ENCODE assay signal across 26 mouse cellular contexts in genomic region chr9:29262836-29263235, GRCm38 (mm10).
DNase-seq lines count a peak whose midpoint lies in the region; ATAC-seq and TF ChIP-seq lines count a peak whose summit lies in the region.
"Had no signal": no experiment of that assay in that cellular context is flagged by ENCODE, and none has a peak within 500 bp of the region (broad histone marks: within the 10 kb centered on the region; RNA-seq: fewer than 3 reads in every experiment).

No protein-coding gene starts in this region.

- H3K4me3 ChIP-seq in hindbrain, postnatal 0 days (ENCODE audit: low read length), result no peak overlapping the region
- H3K4me3 ChIP-seq in hindbrain, embryonic 14.5 days (replicated peaks; ENCODE audit: low read length), result no peak overlapping the region
- H3K4me3 ChIP-seq in olfactory bulb, adult 2 months (ENCODE audit: insufficient read depth, low read depth, low read length), result no peak overlapping the region
- H3K4me3 ChIP-seq: embryonic facial prominence, embryonic 10.5 days; embryonic facial prominence, embryonic 13.5 days; erythroblast, embryonic 14.5 days; forebrain, embryonic 12.5 days; forebrain, embryonic 15.5 days; hindbrain, embryonic 12.5 days had no signal

- intact Hi-C loops in left cerebral cortex, postnatal 36 days (cut with DNase I), result no loop called here

- no peak overlapping the region for H3K9ac ChIP-seq in hindbrain, postnatal 0 days (replicated peaks; ENCODE audit: low read length)
- no peak overlapping the region for H3K9ac ChIP-seq in hindbrain, embryonic 14.5 days
- H3K9ac ChIP-seq: embryonic facial prominence, embryonic 13.5 days; forebrain, embryonic 12.5 days; forebrain, embryonic 15.5 days; hindbrain, embryonic 12.5 days had no signal

- DNase-seq in cerebellum, adult 9-11 months, result peak; percentile 50
- DNase-seq in cerebellum, postnatal 14 days, result no peak
- no peak for DNase-seq in hindbrain, postnatal 0 days (ENCODE audit: low spot score)
- no peak for DNase-seq in hindbrain, embryonic 14.5 days (ENCODE audit: low spot score)
- DNase-seq in Muller cell, postnatal 12 days (ENCODE audit: inconsistent ontology term), result peak; percentile 48
- DNase-seq in left cerebral cortex, postnatal 36 days (ENCODE audit: low spot score in 2 of 2), result no peak
- DNase-seq: adrenal gland, adult 2 months; adrenal gland, postnatal 14 days; B cell, adult 2 months; cerebellum, adult 11-12 months; cerebellum, postnatal 25 days; embryo, embryonic 11 days; gastrocnemius, postnatal 25 days had no signal

- no peak overlapping the region for H3K27ac ChIP-seq in hindbrain, postnatal 0 days
- H3K27ac ChIP-seq in hindbrain, embryonic 14.5 days, result no peak overlapping the region
- H3K27ac ChIP-seq in olfactory bulb, adult 2 months (ENCODE audit: insufficient read depth, low read depth, low read length), result 0 out of 2 replicates have a peak overlapping the region, but pooled peaks have one; percentile 20
- H3K27ac ChIP-seq: embryonic facial prominence, embryonic 10.5 days; embryonic facial prominence, embryonic 13.5 days; forebrain, embryonic 12.5 days; forebrain, embryonic 15.5 days; hindbrain, embryonic 12.5 days had no signal

- ATAC-seq in hindbrain, postnatal 0 days, result peak; percentile 49; the same call in 1 of the 2 replicates
- no peak for ATAC-seq in hindbrain, embryonic 14.5 days (ENCODE audit: low FRiP score)
- ATAC-seq: forebrain, embryonic 15.5 days; hindbrain, embryonic 16.5 days; inflammation-experienced regulatory T-cells, adult 6 months; intestine, embryonic 16.5 days had no signal

- no peaks in the 10 kb centered on the region for H3K36me3 ChIP-seq in hindbrain, postnatal 0 days (ENCODE audit: insufficient read depth, low read length)
- no peaks in the 10 kb centered on the region for H3K36me3 ChIP-seq in hindbrain, embryonic 14.5 days (replicated peaks; ENCODE audit: control insufficient read depth, insufficient read depth)
- H3K36me3 ChIP-seq: embryonic facial prominence, embryonic 10.5 days; embryonic facial prominence, embryonic 13.5 days; forebrain, embryonic 12.5 days; forebrain, embryonic 15.5 days; G1E; hindbrain, embryonic 12.5 days had no signal

- no peaks in the 10 kb centered on the region; the same call in none of the 2 replicates for H3K4me1 ChIP-seq in hindbrain, postnatal 0 days (ENCODE audit: insufficient read depth, low read length)
- H3K4me1 ChIP-seq in hindbrain, embryonic 14.5 days (replicated peaks; ENCODE audit: control insufficient read depth, insufficient read depth, low read length), result peaks cover 9% of the 10 kb centered on the region; the same call in 1 of the 2 replicates
- peaks cover 3% of the 10 kb centered on the region; the same call in 1 of the 2 replicates for H3K4me1 ChIP-seq in olfactory bulb, adult 2 months (ENCODE audit: control insufficient read depth, insufficient read depth, low read length)
- H3K4me1 ChIP-seq: embryonic facial prominence, embryonic 10.5 days; embryonic facial prominence, embryonic 13.5 days had no signal

- no peaks in the 10 kb centered on the region for H3K9me3 ChIP-seq in hindbrain, postnatal 0 days (ENCODE audit: low read length)
- no peaks in the 10 kb centered on the region for H3K9me3 ChIP-seq in hindbrain, embryonic 14.5 days (ENCODE audit: control insufficient read depth, low read length)
- H3K9me3 ChIP-seq: embryonic facial prominence, embryonic 10.5 days; embryonic facial prominence, embryonic 13.5 days; forebrain, embryonic 12.5 days; forebrain, embryonic 15.5 days; hindbrain, embryonic 12.5 days had no signal

- 24% methylated on average over 3 of the region's 3 CpGs for WGBS in hindbrain, postnatal 0 days
- 43% methylated on average over 3 of the region's 3 CpGs for WGBS in hindbrain, embryonic 14.5 days
- 17% methylated on average over 3 of the region's 3 CpGs for WGBS in olfactory bulb, adult 2 months

- H3K4me2 ChIP-seq in hindbrain, postnatal 0 days (ENCODE audit: low read depth, low read length), result no peak overlapping the region
- no peak overlapping the region for H3K4me2 ChIP-seq in hindbrain, embryonic 14.5 days (replicated peaks)
- H3K4me2 ChIP-seq: embryonic facial prominence, embryonic 13.5 days; forebrain, embryonic 12.5 days; forebrain, embryonic 15.5 days; heart, embryonic 11.5 days; hindbrain, embryonic 12.5 days had no signal

- no peak for TF ChIP-seq CTCF in hindbrain, postnatal 0 days (IDR thresholded peaks at IDR 0.05; ENCODE audit: low read depth)
- no peak for TF ChIP-seq CTCF in olfactory bulb, adult 2 months (IDR thresholded peaks at IDR 0.05; ENCODE audit: insufficient read depth, low read depth, low read length)

- H3K27me3 ChIP-seq in hindbrain, postnatal 0 days (ENCODE audit: insufficient read depth, low read length), result no peaks in the 10 kb centered on the region
- no peaks in the 10 kb centered on the region for H3K27me3 ChIP-seq in hindbrain, embryonic 14.5 days (ENCODE audit: control insufficient read depth, insufficient read depth, low read length)
- H3K27me3 ChIP-seq: CH12.LX; embryonic facial prominence, embryonic 13.5 days; forebrain, embryonic 12.5 days; forebrain, embryonic 15.5 days; hindbrain, embryonic 12.5 days had no signal

- TF ChIP-seq POLR2A in olfactory bulb, adult 2 months (IDR thresholded peaks at IDR 0.05; ENCODE audit: insufficient read depth, low read depth, low read length), result no peak

Comparison
In these comparisons a context has a peak if more than half of its experiments do, and no peak if none do; other contexts are left out.
1. DNase-seq: peak in cerebellum, adult 9-11 months (single experiment) and Muller cell, postnatal 12 days (single experiment); none in cerebellum, postnatal 14 days (0 of 2), hindbrain, postnatal 0 days (single experiment), hindbrain, embryonic 14.5 days (single experiment) and left cerebral cortex, postnatal 36 days (0 of 2).